Mouse (Mus musculus) erythroblast, embryonic 14.5 days (primary cell): ENCODE data around the gene Mllt6. TPM values are rescaled to one million over a fixed set of nuclear protein-coding genes. Genes with fewer than 3 reads are reported as not detected.
"Not testable (repeated sequence)": the region's sequence is repeated elsewhere in the genome, so short reads cannot be mapped to it uniquely, and the experiment has no call there.

ENCODE experiments used
- H3K27me3 ChIP-seq: 2 replicates; pipeline ENCODE4 v1.6.1; 2012; ENCODE audit warnings: inconsistent platforms; ENCODE audit not compliant: control insufficient read depth
- H3K36me3 ChIP-seq: 2 replicates; pipeline ENCODE4 v1.6.1; 2012; ENCODE audit warnings: mild to moderate bottlenecking, inconsistent platforms; ENCODE audit not compliant: control insufficient read depth
- H3K4me1 ChIP-seq: 2 replicates; pipeline ENCODE4 v1.6.1; 2012; ENCODE audit warnings: inconsistent platforms; ENCODE audit not compliant: control insufficient read depth
- H3K4me3 ChIP-seq: replicated peaks from 2 replicates; pipeline ENCODE3; 2012; ENCODE audit warnings: moderate library complexity, mild to moderate bottlenecking, inconsistent platforms
- H3K9me3 ChIP-seq: 2 replicates; pipeline ENCODE4 v1.6.1; 2012; ENCODE audit warnings: low read length, inconsistent platforms, mixed read lengths; ENCODE audit not compliant: control insufficient read depth
- GATA1 ChIP-seq: IDR thresholded peaks from 2 replicates; pipeline ENCODE4 v1.6.1; 2012; ENCODE audit warnings: low read length, inconsistent platforms, mixed read lengths
- TAL1 ChIP-seq: IDR thresholded peaks from 3 replicates; pipeline ENCODE4 v1.6.1; 2012; ENCODE audit warnings: low read length, inconsistent platforms, mixed read lengths
- polyA plus RNA-seq: library from polyadenylated mRNA; stranded (reverse); fragments of >175 nt; gene quantifications from 2 replicates; pipeline ENCODE4 v1.2.3, GENCODE M21; 2012

The Mllt6 gene
- polyA plus RNA-seq, 1 experiment: 0.05 TPM

DNA sequence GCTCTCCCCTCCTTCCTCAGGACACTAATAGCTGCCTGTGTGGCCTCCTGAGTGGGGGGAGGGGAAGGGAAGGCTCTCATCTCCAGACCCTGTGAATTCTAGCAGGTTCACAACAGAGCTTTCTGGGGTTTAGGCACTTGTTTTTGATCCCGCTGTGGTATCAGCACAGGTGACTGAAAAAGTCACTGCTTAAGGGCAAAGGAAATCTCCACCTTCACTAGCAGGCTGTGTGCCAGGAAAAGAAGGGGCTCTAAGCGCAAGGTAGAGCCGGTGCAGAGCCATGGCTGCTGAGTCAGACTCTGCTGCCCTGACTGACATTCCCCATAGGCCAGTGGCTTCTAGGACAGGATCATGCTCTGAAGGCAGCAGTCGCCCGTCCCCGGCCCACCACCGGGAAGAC is 65.5 kb downstream of the Mllt6 start:
- no peak overlapping the region for H3K4me3 ChIP-seq
- H3K27me3 ChIP-seq: no peaks in the 10 kb centered on the region
- peaks cover 66% of the 10 kb centered on the region for H3K36me3 ChIP-seq
- TF ChIP-seq TAL1 (no peak), GATA1 (no peak)
- peaks cover 2% of the 10 kb centered on the region; the same call in 1 of the 2 replicates for H3K4me1 ChIP-seq
- no peaks in the 10 kb centered on the region for H3K9me3 ChIP-seq

GRCm38 (mm10) chr11:97733689-97734088 is 70.5 kb downstream of the Mllt6 start:
- Histone ChIP-seq H3K4me1 (peaks cover 2% of the 10 kb centered on the region; the same call in 1 of the 2 replicates), H3K27me3 (no peaks in the 10 kb centered on the region), H3K9me3 (no peaks in the 10 kb centered on the region), H3K4me3 (no peak overlapping the region), H3K36me3 (peaks cover 27% of the 10 kb centered on the region)
- TF ChIP-seq GATA1: no peak
- no peak for TF ChIP-seq TAL1

DNA sequence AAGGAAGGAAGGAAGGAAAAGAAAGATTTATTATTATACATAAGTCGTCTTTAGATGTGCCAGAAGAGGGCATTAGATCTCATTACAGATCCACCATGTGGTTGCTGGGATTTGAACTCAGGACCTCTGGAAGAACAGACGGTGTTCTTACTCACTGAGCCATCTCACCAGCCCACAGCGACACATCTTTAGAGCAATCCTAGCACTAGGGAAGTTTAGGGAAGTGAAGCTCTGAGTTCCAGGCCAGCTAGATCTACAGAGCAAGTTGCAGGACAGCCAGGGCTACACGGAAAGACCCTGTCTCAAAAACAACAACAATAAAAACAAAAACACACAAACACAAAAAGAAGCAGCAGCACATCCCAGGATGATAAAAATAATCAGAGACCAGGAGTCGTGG is 71.6 kb downstream of the Mllt6 start:
- H3K4me1 ChIP-seq, H3K27me3 ChIP-seq, H3K9me3 ChIP-seq, H3K4me3 ChIP-seq: not testable (repeated sequence)
- peaks cover 19% of the 10 kb centered on the region for H3K36me3 ChIP-seq

Other genes with a start within 250 kb of the Mllt6 start
- 28.7 and 30.6 TPM in 2 replicates for gene Arhgap23, start 247.9 kb upstream of the Mllt6 start, polyA plus RNA-seq
- not detected in 2 replicates for gene 4933428G20Rik, start 163.1 kb upstream of the Mllt6 start, polyA plus RNA-seq
- gene Srcin1, start 87.2 kb upstream of the Mllt6 start, polyA plus RNA-seq: not detected in 2 replicates
- gene Epop, start 33.7 kb upstream of the Mllt6 start, polyA plus RNA-seq: 0.13 and 0.18 TPM in 2 replicates
- not detected in 2 replicates for gene Cisd3, start 22.4 kb downstream of the Mllt6 start, polyA plus RNA-seq
- gene Pcgf2, start 37.1 kb downstream of the Mllt6 start, polyA plus RNA-seq: 0.10 and 0.35 TPM in 2 replicates
- gene Psmb3, start 40.0 kb downstream of the Mllt6 start, polyA plus RNA-seq: 2.3 and 8.3 TPM in 2 replicates
- 0.17 and 0.28 TPM in 2 replicates for gene Pip4k2b, start 81.3 kb downstream of the Mllt6 start, polyA plus RNA-seq
- 1.2 and 1.3 TPM in 2 replicates for gene Cwc25, start 103.1 kb downstream of the Mllt6 start, polyA plus RNA-seq
- not detected in 2 replicates for gene 1700001P01Rik, start 112.5 kb downstream of the Mllt6 start, polyA plus RNA-seq
- gene Rpl23, start 119.0 kb downstream of the Mllt6 start, polyA plus RNA-seq: 22.6 and 32.2 TPM in 2 replicates
- 0.41 and 0.56 TPM in 2 replicates for gene Lasp1, start 135.6 kb downstream of the Mllt6 start, polyA plus RNA-seq
- gene B230217C12Rik, start 177.4 kb downstream of the Mllt6 start, polyA plus RNA-seq: not detected in 2 replicates
- gene Fbxo47, start 220.7 kb downstream of the Mllt6 start, polyA plus RNA-seq: not detected in 2 replicates